Mouse (Mus musculus): ENCODE data around the gene Man1b1.

The Man1b1 gene

DNA sequence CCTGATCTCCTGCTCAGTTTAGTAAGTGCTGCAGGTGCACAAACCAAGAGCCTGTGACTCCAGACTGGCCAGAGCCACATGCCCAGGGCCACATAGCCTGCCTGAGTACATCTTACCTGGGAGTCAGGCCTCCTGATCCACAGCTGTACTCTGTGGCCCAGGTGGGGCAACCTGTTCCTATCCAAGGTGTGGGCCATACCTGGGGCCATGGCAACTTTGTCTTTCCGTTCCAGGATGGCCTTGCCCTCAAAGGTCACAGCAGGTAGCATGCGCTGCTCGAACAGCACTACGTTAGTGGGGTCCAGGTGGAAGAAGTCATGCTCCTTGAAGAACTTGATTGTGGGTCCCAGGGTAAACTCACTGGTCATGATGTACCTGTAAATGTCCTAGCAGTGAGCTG is 32.2 kb downstream of the Man1b1 start:
- no peak for DNase-seq (ENCODE audit: low spot score in 2 of 2)

DNA sequence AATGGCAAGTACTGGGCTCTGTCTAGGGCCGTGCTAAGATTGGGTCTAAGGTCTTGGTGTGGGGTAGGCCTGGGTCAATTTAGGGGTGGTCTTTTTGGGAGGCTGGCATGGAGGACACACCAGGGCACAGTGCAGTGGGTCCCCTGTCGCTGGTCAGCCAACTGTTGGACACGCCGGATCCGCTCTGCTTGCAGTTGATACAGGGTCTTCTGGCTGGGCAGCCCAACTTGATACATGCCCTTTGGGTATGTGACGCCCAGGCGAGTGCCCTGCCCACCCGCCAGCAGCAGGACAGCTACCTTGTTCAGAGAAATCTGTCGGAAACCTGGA is 32.6 kb downstream of the Man1b1 start:
- DNase-seq (ENCODE audit: low spot score in 2 of 2): no peak

DNA sequence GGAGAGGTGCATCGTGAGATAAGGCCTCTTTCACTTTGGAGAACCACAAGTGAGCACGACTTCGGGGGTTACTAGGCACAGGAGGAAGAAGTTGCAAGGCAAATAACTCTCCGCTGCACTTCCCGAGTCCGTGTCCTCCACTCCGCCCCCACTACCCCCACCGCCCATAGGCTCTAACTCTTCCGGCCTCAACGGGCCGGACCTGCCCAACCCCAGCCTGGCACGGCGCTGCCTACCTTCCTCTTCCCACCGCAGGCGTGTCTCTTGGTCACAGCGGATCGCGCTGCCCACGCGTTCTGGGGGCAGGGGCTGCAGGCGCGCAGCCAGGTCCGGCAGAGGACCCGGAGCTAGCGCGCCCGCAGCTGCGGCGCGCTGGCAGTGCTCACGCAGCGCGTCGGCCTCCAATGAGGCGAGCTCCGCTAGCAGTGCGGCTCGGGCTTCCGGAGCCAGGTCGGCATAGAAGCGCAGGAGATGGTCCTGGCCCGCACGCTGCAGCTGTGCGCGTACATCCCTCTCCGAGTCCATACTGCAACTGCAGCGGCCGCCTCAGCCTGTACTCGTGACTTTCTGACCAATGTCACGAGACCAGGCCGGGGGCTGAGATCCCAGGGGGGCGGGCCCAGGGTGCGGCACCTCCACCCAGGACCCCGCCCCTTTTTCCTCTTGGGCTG is 33.1 kb downstream of the Man1b1 start, which contains the start of gene Uap1l1:
TSS of gene Uap1l1 (minus strand) at position 592 of the 671 bp plus-strand sequence.
- DNase-seq (ENCODE audit: low spot score in 2 of 2): peak; percentile 58 to 68

DNA sequence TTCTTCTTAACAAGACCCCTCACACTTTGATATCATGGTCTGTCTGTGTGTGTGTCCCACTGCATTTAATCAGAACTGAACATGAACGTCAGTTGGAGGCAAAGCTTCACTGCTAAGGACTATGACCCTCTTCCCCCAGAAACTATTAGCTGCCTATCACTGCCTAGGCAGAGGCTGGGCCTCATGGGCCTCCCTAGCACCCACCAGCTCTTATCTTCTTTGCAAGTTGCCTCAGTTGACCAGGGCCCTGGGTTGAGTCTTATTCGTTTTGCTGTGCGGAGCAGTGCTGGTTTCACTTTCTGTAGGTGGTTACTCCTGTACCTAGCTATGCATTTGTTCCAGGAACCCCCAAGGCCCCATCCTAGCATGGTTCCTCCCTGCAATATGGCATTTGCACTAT is 37.9 kb downstream of the Man1b1 start:
- no peak for DNase-seq (ENCODE audit: low spot score in 2 of 2)

DNA sequence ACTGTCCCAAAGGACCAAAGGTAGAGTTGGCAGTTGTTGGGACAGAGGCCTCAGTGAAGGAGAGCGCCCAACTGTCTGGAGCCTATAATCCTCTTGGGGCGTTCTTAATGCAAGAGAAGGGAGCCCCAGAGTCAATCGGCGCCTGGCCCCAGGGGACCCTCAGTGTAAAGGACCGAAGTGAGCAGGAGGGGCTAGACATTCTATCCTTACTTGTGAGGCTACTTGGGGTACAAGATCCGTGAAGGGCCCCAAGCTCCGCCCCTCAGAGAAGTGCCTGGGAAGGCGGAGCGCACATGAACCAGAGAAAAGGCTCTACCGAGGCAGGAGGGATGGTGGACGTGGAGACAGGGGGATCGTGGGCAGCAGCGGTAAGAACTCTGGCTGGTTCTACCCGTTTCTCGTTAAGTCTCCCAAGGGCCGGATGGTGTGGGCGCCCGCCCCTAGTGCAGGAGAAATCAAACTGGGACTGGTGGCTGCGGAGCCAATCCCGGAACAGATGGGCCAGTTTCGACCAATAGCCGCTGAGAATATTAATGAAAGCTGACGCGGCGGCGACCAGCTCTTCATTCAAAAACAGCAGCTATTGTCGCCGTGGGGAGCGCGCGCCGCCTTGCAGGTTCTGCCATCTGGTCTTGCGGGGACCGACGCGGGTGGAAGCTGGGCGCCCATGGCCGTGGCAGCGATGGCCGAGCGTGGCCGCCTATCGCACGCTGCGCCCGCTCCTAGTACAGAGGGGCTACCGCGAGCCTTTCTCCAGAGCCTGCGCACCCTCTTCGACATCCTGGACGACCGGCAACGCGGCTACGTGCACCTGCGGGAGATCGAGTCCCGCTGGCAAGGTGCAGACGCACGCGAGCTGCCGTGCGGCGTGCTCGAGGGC is 39.9 kb downstream of the Man1b1 start, which contains the start of gene Sapcd2:
TSS of gene Sapcd2 (plus strand) at position 558 of the 880 bp plus-strand sequence.
- peak; percentile 90 to 94 for DNase-seq (ENCODE audit: low spot score in 2 of 2)

DNA sequence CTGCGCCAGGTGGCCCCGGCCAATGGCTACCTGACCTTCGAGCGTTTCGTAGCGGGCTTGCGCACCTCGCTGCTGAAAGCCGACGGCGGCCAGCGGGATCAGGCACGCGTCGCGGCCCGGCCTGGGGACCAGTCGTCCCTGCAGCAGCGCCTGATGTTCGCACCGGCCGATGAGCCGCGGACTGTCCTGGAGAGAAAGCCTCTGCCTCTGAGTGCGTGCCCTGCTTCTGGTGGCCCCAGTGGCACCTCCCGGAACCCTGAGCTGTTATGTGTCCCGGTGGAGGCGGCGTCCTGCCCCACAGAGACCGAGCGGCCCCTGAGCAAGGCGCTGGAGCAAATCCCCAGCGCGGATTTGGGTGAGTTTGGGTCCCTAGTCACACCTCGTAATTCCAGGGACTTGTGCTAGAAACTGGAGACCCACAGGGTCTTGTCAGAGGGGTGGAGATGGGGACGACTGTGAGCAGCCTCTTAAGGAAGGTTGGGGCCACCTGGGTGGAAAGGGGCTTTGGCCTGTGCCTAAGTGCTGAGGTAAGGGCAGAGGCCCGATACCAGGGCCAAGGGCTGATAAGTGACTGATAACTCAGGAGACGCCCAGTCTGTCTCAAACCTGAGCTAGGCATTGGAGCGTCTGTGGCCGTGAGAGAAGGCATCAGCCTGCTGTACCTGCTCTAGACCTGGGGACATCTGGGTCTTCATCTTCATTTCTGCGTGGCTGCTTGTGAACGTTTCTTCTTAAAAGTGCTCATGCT is 40.7 kb downstream of the Man1b1 start:
- DNase-seq (ENCODE audit: low spot score in 2 of 2): no peak

DNA sequence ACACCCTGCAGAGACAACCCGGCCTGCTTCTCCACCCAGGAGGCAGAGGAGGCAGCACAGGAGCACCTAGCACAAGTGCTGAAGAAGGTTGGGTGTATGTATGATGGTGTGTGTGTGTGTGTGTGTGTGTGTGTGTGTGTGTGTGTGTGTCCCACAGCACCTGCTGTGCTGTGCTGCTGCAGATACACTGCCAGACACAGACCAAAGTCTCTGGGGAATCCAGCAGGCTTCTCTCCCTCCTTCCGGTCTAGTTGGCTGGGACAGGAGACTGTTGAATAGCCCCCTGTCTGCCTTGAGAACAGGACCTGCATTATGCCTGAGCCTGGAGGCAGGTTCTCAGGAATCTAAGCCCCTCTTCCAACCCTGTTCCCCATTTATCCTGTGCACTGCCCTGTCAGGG is 41.3 kb downstream of the Man1b1 start:
- DNase-seq (ENCODE audit: low spot score in 2 of 2): no peak

DNA sequence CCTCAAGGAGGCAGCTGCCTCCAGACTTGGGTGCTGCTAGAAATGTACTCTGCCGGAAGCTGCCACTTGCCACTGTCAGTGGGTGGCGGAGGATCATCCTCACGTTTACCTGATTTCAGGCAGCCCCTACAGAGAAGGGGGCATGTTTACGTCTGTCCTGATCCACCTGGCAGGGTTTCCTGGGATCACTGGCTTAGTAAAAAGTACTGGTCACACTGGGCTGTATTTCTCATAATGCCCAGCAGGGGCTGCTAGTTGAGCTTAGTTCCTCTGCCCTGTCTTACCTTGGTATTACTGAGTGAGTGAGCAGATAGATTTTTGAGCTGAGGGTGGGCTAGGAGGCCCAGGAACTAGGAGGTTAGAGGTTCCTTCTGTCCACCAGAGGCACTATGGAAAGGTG is 44.5 kb downstream of the Man1b1 start:
- peak; percentile 58 to 72 for DNase-seq (ENCODE audit: low spot score in 2 of 2)

DNA sequence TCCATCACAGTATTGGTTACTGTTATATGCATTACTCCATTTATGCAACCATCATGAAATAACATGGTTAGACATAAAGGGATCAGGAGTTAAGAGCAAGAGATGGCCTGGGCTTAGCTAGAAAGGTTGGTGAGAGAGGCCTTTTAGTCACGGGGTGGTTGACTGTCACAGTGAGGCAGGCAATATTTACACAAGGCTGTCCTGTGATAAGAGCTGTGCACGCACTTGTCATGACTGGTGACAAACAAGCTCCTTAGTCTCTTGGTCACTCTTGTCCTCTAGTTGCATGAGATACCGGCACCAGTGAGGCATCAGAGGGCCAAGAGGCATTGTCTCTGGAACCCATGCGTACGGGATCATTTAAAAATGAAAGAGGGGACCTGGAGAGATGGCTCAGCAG is 52.4 kb downstream of the Man1b1 start:
- no peak for DNase-seq (ENCODE audit: low spot score in 2 of 2)

DNA sequence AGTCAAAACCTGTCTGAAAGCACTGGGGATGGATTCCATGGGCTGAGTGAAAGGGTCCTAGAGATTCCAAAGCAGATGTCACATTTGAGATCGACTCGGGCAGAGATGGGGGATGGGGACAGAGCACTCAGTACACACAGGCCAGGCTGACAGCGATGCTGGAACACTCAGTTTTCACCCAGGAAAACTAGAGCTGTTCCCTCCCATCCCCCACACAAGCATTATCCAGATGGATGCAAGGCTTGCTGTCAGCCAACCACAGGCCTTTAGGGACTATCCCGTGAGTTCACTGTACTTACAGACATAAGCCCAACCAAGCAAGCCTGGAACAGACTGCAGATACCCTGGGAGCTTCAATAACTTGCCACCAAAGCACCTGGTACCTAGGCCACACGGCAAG is 59.1 kb downstream of the Man1b1 start:
- DNase-seq (ENCODE audit: low spot score in 2 of 2): no peak

DNA sequence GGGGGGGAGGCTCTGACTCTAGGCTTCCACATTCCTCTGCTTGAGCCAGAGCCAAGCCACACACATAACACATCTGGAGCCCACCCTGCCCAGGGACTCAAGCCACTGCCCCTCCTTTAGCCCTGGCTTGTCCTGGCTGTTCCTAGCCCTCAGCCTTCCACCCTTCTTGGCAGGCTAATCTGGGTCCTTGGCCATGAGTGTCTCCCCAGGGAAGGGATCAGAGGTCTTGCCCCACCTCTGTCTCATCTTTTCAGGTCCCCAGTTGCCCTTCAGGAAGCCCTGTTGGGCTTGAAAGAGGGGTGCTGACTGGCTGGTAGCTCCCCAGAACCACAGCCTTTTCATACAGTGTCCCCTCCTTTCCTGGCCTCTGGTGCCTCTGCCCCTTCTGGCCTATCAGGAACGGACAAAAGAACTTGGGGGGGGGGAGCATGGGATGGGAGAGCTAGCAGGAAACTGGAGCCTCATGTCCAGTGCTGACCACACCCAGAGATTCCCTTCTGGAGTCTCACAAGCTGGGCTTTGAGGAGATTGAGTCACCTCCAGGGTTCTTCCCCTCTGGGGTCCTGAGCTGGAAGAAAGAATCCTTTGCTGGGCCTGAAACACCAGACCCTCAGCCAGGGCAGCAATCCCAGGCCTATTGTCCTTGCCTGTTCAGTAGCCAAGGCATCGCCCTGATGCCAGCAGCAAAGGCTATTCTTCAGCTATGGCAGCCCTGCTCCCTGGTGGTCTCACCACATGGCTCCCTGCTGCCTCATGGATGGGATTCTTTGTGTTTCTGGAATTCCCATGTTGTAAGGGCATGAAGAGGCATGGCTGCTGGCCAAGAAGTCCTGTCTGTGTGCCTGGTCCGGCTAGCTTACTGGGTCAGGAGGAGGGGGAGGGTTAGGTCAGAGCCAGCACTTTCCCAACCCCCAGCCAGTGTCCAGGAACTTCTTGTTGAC is 62.4 kb downstream of the Man1b1 start:
- DNase-seq (ENCODE audit: low spot score in 2 of 2): peak in 1 of 2 experiments; percentile 49

DNA sequence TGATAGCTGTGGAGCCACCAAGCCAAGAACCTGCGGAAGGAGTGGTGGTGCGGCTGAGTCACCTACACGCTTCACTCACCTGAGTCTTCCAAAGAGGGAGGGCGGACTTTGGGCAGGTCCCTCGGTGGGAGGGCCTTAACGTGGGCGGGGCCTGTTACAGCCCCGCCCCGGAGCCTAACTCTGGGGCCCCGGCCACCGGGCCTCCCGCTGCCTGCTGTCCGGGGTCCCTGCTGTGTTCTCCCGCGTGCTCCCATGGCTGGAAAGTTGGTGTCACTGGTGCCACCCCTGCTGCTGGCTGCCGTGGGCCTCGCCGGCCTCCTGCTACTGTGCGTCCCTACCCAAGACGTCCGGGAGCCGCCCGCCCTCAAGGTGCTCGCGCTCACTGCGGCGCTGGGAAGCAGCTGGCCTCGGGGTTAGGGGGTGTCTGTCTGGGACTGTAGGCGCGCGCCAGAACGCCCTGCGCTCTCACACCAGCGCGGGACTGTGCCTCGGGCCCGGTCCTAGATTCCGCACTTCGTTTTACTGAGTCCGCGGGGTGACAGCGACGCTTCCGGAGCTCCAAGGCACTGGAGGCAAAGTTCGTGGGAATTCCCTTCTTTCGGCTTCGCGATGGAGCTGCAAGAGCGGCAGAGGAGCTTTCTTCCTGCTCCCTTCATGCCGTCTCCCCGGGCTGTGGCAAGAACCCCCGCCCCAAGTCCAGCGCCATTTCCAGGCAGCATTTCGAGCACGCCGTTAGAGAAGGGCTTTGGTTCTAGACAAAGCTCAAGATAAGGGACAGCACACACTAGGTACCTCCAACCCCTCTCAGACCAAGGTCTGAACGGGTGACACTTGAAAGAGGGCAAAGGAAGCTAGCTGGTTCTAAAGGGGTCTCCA is 63.8 kb downstream of the Man1b1 start, which contains the start of gene Entpd2:
TSS of gene Entpd2 (plus strand) at position 154 of the 876 bp plus-strand sequence.
- no peak for DNase-seq (ENCODE audit: low spot score in 2 of 2)

DNA sequence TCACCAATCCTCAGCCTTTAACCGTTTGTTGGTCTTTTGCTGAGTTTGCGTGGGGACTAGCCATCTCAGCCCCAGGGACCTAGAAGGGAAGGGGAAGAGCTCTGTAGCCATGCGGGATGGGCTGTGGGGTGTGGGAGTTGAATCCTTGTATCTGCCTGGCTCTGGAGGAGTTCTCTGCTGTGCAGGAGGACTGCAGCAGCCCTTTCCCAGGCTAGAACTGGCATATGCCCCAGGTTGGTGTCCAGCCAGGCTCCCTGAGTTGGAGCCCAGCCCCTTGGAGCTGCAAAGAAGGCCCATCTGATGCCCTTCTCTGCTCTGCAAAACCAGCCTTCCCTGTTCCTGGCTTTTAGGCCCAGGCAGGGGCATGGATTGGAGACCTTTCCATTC is 64.5 kb downstream of the Man1b1 start:
- peak in 1 of 2 experiments; percentile 26 for DNase-seq (ENCODE audit: low spot score in 2 of 2)

DNA sequence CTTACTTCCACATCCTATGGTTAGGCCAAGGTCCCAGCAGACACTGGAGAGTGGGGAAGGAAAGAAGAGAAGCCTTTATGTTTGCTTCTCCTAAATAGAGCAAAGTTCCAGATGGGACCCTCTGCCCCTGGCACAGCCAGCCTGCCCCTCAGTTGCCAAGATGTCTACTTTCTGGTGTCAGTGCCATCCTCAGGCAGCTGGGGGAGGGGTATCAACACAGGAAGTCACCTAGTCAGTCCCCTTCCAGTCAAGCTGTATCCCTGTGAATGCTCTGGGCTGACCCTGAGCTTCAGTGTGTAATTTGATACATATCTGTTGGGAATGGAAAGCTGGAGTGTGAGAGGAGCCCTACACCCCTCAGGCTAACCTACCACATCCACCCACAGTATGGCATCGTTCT is 64.9 kb downstream of the Man1b1 start:
- no peak for DNase-seq (ENCODE audit: low spot score in 2 of 2)

DNA sequence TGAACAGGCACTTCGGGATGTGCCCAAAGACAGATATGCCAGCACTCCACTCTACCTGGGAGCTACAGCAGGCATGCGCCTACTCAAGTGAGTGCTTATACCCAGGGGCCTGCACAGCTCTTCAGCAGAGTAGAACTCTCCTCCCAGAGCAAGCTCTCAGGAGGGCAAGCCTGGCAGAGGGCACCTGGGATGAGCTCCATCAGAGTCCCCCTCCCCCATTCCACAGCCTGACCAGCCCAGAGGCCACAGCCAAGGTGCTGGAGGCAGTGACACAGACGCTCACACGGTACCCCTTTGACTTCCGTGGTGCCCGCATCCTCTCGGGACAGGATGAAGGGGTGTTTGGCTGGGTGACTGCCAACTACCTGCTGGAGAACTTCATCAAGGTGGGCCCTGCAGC is 65.9 kb downstream of the Man1b1 start:
- no peak for DNase-seq (ENCODE audit: low spot score in 2 of 2)

DNA sequence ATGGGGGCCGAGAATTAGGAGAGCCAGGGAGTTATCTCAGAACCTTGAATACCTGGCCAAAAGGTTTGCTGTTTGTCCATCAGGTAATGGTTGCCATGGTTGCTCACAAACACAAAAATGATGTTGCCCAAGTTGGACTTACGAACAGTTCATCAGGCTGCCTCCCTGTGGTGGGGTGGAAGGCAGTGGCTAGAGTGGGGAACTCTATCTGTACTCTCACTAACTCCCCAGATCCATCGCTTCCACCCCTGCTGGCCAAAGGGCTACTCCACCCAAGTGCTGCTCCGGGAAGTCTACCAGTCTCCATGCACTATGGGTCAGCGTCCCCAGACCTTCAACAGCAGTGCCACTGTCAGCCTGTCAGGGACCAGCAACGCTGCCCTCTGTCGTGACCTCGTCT is 66.9 kb downstream of the Man1b1 start, which contains the start of gene Npdc1:
TSS of gene Npdc1 (plus strand) at position 301 of the 400 bp plus-strand sequence.
- DNase-seq (ENCODE audit: low spot score in 2 of 2): no peak

DNA sequence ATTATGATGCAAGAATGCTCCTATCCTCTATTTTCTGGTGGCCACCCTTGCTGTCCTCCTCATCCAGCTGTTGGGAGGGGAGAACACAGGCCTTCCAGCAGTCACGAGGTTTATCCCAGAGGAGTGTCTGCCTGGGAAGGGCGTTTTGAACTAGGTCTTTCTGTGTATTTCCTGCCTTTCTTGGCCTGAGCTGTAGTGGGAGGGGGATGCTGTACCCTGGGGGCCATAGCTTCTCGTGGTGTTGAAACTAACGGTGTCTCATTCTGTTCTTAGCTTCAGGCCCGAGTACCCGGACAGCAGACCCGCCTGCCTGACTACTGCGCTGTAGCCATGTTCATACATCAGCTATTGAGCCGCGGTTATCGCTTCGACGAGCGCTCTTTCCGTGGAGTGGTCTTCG is 68.2 kb downstream of the Man1b1 start:
- DNase-seq (ENCODE audit: low spot score in 2 of 2): no peak

DNA sequence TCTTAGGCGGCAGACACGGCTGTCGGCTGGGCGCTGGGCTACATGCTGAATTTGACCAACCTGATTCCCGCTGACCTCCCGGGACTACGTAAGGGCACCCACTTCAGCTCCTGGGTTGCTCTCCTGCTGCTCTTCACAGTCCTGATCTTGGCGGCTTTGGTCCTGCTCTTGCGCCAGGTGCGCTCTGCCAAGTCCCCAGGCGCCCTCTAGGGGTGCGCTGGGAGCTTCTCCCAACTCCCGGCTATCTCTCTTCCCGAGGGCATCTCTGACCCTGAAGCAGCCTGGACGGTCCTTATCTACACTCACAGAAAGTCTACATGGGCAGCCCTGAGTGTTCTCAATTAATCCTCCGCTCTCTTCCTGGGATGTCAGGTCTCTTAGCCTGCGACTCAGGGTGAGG is 68.6 kb downstream of the Man1b1 start:
- peak; percentile 61 to 67 for DNase-seq (ENCODE audit: low spot score in 2 of 2)
